Mouse (Mus musculus) neural tube, embryonic 15.5 days (tissue): ENCODE data around the gene Itpr2. TPM values are rescaled to one million over a fixed set of nuclear protein-coding genes. Genes with fewer than 3 reads are reported as not detected.

ENCODE experiments used
- ATAC-seq: fragments of 200-750 bp; cut with Nextera tagmentation; 2 replicates; pipeline ENCODE4 v1.8.0; 2017; ENCODE audit warnings: mild to moderate bottlenecking, moderate TSS enrichment, moderate library complexity; ENCODE audit not compliant: low FRiP score
- H3K27ac ChIP-seq: fragments of 300-500 bp; sonication (generic); replicated peaks from 2 replicates; pipeline ENCODE4 v1.5.1; 2015; ENCODE audit warnings: mild to moderate bottlenecking, inconsistent platforms
- H3K27me3 ChIP-seq: fragments of 300-500 bp; sonication (generic); replicated peaks from 2 replicates; pipeline ENCODE4 v1.6.1; 2015; ENCODE audit warnings: inconsistent platforms
- H3K36me3 ChIP-seq: fragments of 300-500 bp; sonication (generic); 2 replicates; pipeline ENCODE4 v1.6.1; 2015; ENCODE audit warnings: inconsistent platforms
- H3K4me1 ChIP-seq: fragments of 300-500 bp; sonication (generic); 2 replicates; pipeline ENCODE4 v1.6.1; 2015; ENCODE audit warnings: inconsistent platforms
- H3K4me2 ChIP-seq: fragments of 300-500 bp; sonication (generic); 2 replicates; pipeline ENCODE4 v1.6.1; 2015; ENCODE audit warnings: inconsistent platforms, mild to moderate bottlenecking, moderate library complexity
- H3K4me3 ChIP-seq: fragments of 300-500 bp; sonication (generic); replicated peaks from 2 replicates; pipeline ENCODE4 v1.5.1; 2015; ENCODE audit warnings: mild to moderate bottlenecking, inconsistent platforms
- H3K9ac ChIP-seq: fragments of 300-500 bp; sonication (generic); replicated peaks from 2 replicates; pipeline ENCODE4 v1.6.1; 2015; ENCODE audit warnings: mild to moderate bottlenecking, inconsistent platforms
- H3K9me3 ChIP-seq: fragments of 300-500 bp; sonication (generic); replicated peaks from 2 replicates; pipeline ENCODE4 v1.6.1; 2016; ENCODE audit warnings: inconsistent platforms
- WGBS: fragments of 180-500 bp; shearing (Covaris S2); methylation state at CpG from one replicate; pipeline ENCODE4 v1.1.7; 2015; ENCODE audit warnings: mixed read lengths; 5-methylcytosine and 5-hydroxymethylcytosine counted together
- polyA plus RNA-seq: library from polyadenylated mRNA; unstranded; fragments of >200 nt; fragmentation: Nextera tagmentation; extraction: Ambion mirVana; gene quantifications from 2 replicates; pipeline ENCODE4 v1.2.1, GENCODE M21; 2015

Itpr2 gene
- polyA plus RNA-seq, 1 experiment from 2014 or later: 9.0 TPM

DNA sequence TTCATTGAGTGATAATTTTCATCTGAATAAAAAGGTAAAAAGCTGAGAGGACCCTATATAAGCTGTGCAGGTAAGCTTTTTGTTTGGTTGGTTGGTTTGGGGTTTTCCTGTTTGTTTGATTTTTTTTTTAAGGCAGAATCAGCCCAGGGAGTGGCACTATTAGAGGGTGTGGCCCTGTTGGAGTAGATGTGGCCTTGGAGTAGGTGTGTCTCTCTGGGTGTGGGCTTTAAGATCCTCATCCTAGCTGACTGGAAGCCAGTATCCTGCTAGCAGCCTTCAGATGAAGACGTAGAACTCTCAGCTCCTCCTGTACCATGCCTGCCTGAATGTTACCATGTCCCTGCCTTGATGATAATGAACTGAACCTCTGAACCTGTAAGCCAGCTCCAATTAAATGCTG is 254.1 kb downstream of the Itpr2 start:
- Histone ChIP-seq H3K9me3 (peaks cover 4% of the 10 kb centered on the region; the same call in 1 of the 2 replicates), H3K4me1 (no peaks in the 10 kb centered on the region), H3K9ac (no peak overlapping the region), H3K27me3 (no peaks in the 10 kb centered on the region), H3K4me2 (no peak overlapping the region), H3K4me3 (no peak overlapping the region), H3K27ac (no peak overlapping the region), H3K36me3 (no peaks in the 10 kb centered on the region)
- no peak for ATAC-seq
- 86% methylated on average over 1 of the region's 1 CpGs for WGBS

DNA sequence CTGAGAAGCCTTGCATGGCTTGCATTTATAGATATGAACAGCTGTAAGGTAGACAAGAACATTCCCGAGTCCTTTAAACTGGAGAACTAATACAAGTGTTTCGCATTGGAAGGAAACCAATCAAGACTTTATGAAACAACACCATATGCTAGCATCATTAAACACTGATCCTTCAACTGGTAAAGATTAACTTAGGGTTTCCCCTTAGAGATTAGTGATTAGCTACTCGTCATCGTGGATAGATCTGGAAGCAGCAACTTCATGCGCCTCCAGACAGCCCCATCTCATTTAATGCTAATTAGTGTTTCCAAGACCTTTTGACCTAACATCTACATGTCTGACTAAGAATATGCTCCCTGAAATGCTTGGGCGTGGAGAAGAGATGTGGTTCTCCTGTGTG is 255.7 kb downstream of the Itpr2 start:
- Histone ChIP-seq H3K36me3 (no peaks in the 10 kb centered on the region), H3K4me3 (no peak overlapping the region), H3K27ac (no peak overlapping the region), H3K4me2 (no peak overlapping the region), H3K27me3 (no peaks in the 10 kb centered on the region), H3K9ac (no peak overlapping the region), H3K4me1 (no peaks in the 10 kb centered on the region), H3K9me3 (peaks cover 4% of the 10 kb centered on the region; the same call in 1 of the 2 replicates)
- no peak for ATAC-seq
- 76% methylated on average over 6 of the region's 6 CpGs for WGBS

DNA sequence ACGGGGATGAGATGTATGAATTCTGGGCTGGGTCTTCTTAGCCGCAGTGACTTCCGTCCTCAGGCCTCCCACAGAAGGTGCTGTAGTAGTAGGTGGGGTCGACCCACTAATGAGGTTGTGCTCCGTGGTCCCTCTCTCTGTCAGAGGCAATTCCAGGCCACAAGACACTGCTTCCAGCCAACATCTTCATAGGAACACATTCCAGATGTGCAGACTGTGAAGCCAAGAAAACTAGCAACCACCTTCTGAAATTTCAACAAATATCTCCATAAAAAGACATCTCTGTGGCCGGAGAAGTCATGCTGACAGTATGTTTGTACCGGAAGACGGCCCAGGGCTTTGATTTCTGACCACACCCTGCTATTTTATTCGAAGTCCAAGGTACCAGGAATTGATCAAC is 256.1 kb downstream of the Itpr2 start:
- 88% methylated on average over 9 of the region's 9 CpGs for WGBS
- Histone ChIP-seq H3K9me3 (peaks cover 4% of the 10 kb centered on the region; the same call in 1 of the 2 replicates), H3K4me1 (no peaks in the 10 kb centered on the region), H3K9ac (no peak overlapping the region), H3K27me3 (no peaks in the 10 kb centered on the region), H3K4me2 (no peak overlapping the region), H3K4me3 (no peak overlapping the region), H3K36me3 (no peaks in the 10 kb centered on the region), H3K27ac (no peak overlapping the region)
- no peak for ATAC-seq

DNA sequence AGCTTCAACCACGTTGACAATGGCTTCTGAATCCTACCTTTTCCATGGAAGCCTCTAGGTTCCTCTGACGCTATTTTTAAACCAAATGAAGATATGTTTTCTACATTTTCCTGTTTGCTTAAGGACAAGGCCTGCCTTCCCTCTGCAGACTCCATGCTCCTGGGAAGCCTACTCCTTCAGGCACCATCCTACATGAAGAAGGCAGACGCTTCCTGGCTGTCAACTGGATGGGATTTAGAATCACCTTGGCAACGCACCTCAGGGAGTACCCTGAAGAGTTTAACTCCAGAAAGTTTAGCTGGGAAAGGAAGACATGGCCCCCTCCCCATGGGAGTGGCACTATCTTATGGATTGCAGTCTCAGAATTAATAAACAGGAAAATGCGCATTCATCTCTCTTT is 259.0 kb downstream of the Itpr2 start:
- no peak overlapping the region for H3K9ac ChIP-seq
- H3K4me3 ChIP-seq: no peak overlapping the region
- peaks cover 4% of the 10 kb centered on the region; the same call in 1 of the 2 replicates for H3K9me3 ChIP-seq
- H3K27me3 ChIP-seq: no peaks in the 10 kb centered on the region
- no peak overlapping the region for H3K4me2 ChIP-seq
- 80% methylated on average over 5 of the region's 5 CpGs for WGBS
- no peak overlapping the region for H3K27ac ChIP-seq
- H3K4me1 ChIP-seq: no peaks in the 10 kb centered on the region
- ATAC-seq: no peak
- H3K36me3 ChIP-seq: no peaks in the 10 kb centered on the region

DNA sequence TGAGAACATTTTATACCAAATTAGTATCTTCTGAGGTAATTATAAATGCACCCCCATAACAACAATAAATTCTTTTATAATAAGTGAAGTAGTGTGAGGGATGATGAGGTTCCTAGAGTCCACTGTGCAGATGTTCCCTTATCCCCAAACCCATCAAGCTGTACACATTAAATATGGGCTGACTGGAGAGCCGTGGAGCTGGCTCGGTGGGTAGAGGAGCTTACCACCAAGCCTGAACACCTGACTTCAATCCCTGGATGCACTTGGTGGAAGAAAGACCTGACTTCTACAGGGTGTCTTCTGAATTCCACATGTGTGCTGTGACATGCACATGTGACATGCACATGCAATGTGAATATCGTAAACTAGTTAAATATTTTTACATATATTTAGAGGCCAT is 260.7 kb downstream of the Itpr2 start:
- no peaks in the 10 kb centered on the region for H3K4me1 ChIP-seq
- 85% methylated on average over 3 of the region's 3 CpGs for WGBS
- H3K9ac ChIP-seq: no peak overlapping the region
- no peak overlapping the region for H3K4me2 ChIP-seq
- no peak overlapping the region for H3K27ac ChIP-seq
- H3K4me3 ChIP-seq: no peak overlapping the region
- ATAC-seq: no peak
- no peaks in the 10 kb centered on the region for H3K36me3 ChIP-seq
- H3K9me3 ChIP-seq: peaks cover 4% of the 10 kb centered on the region; the same call in 1 of the 2 replicates
- H3K27me3 ChIP-seq: no peaks in the 10 kb centered on the region

DNA sequence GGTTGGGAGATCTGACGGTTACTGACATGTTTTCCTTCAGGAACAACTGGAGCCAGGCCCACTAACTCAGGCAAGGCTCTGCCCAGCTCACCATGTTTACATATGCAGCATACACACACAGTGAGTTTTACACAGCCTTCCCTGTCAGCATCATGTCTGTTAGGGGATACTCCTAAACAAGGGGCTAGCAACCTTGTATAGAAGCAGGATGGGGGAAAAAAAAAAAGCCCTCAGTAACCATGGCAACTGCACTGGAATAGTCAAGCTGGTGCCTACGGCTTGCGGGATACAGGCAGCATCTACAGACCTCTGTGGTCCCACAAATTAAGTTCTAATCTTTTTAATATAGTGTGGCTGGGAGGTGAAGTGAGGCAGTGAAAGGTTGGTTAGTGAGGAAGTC is 266.9 kb downstream of the Itpr2 start:
- 22% methylated on average over 3 of the region's 3 CpGs for WGBS
- Histone ChIP-seq H3K9ac (no peak overlapping the region), H3K4me3 (no peak overlapping the region), H3K27me3 (no peaks in the 10 kb centered on the region), H3K27ac (peak overlapping the region; percentile 69), H3K36me3 (no peaks in the 10 kb centered on the region), H3K4me2 (no peak overlapping the region), H3K4me1 (peaks cover 15% of the 10 kb centered on the region), H3K9me3 (no peaks in the 10 kb centered on the region)
- ATAC-seq: peak; percentile 69

DNA sequence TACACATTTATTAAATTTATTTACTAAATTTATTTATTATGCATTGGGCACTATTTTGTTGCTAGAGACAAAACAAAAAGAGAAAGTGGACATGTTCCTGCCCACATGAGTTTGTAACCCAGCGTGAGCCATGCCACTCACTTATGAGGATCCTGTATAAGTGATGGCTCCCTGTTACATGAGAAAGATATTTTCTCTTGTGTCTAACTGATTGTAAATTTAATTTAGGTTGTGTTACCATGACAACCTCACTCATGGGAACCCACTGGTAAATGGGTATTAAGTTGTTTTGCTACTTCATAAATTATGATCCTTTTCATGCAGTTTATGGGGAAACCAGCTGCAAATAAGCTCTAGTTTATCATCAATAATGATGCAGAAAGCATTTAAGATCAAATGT is 267.6 kb downstream of the Itpr2 start:
- peaks cover 17% of the 10 kb centered on the region for H3K4me1 ChIP-seq
- H3K27me3 ChIP-seq: no peaks in the 10 kb centered on the region
- WGBS: 41% methylated on average over 1 of the region's 1 CpGs
- H3K36me3 ChIP-seq: no peaks in the 10 kb centered on the region
- H3K9me3 ChIP-seq: no peaks in the 10 kb centered on the region
- no peak overlapping the region for H3K4me2 ChIP-seq
- peak; percentile 48; the same call in 1 of the 2 replicates for ATAC-seq
- H3K4me3 ChIP-seq: no peak overlapping the region
- H3K27ac ChIP-seq: peak overlapping the region; percentile 69; the same call in 1 of the 2 replicates
- no peak overlapping the region for H3K9ac ChIP-seq

DNA sequence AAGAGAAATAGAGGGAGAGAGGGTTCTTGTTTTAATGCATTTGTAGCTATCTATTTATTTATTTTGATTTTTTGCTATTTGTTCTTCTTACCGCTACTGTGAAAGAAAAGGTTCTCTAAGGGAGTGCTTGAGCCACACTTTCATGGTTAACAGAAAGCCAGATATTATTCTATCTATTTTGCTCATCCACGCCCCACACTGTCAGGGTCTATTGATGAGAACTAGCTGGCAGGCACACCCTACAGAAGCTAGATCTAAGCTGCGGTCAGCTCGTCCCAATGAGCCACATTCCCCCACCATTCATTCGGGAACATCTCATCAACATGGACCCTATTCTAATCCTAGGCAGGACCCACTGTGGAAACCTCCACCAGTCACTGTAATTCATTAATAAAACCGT is 271.1 kb downstream of the Itpr2 start:
- Histone ChIP-seq H3K9ac (no peak overlapping the region), H3K4me2 (no peak overlapping the region), H3K4me1 (peaks cover 15% of the 10 kb centered on the region), H3K27me3 (no peaks in the 10 kb centered on the region), H3K9me3 (no peaks in the 10 kb centered on the region), H3K4me3 (no peak overlapping the region), H3K36me3 (no peaks in the 10 kb centered on the region), H3K27ac (no peak overlapping the region)
- 93% methylated on average over 6 of the region's 6 CpGs for WGBS
- ATAC-seq: no peak

DNA sequence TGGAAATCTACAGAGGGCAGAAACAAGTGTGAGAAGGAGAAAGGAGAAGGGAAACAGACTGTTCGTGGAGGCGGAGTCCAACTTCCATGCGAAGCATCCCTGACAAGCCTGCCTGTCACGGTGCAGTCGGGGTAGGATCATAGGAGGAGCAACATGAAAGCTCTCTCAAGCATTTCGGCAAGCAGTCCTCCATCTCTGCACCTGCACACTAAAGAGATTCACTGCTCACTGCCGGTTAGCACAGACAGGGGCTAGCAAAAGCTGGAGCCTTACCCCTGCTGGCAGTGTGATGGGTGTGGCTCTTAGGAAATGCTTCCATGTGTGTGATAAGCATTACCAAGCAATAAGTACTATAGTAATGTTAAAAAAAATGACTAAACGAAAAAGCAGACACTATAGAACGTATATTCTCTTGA is 271.6 kb downstream of the Itpr2 start:
- Histone ChIP-seq H3K4me1 (peaks cover 10% of the 10 kb centered on the region), H3K4me2 (no peak overlapping the region), H3K36me3 (no peaks in the 10 kb centered on the region), H3K27ac (no peak overlapping the region), H3K9ac (no peak overlapping the region), H3K4me3 (no peak overlapping the region), H3K9me3 (no peaks in the 10 kb centered on the region), H3K27me3 (no peaks in the 10 kb centered on the region)
- 63% methylated on average over 9 of the region's 9 CpGs for WGBS
- ATAC-seq: no peak

DNA sequence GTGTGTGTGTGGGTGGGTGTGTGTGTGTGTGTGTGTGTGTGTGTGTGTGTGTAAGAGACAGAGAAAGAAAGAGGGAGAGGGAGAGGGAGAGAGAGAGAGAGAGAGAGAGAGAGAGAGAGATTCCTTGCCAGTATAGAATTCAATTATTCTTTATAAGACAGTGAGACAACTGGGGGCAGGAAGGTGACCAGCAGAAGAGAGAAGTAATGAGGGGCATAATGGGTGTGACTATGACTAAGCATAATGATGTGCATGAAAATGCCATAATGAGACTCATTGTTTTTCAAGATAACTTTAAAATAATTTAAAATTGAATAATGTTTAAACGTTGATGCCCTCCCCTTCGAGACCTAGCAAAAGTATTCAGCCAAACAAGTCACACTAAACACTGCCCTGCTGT is 272.1 kb downstream of the Itpr2 start:
- Histone ChIP-seq H3K4me2 (no peak overlapping the region), H3K27me3 (no peaks in the 10 kb centered on the region), H3K4me3 (no peak overlapping the region), H3K9ac (no peak overlapping the region), H3K4me1 (peaks cover 6% of the 10 kb centered on the region), H3K9me3 (no peaks in the 10 kb centered on the region), H3K27ac (no peak overlapping the region), H3K36me3 (no peaks in the 10 kb centered on the region)
- ATAC-seq: no peak
- WGBS: 86% methylated on average over 2 of the region's 2 CpGs

DNA sequence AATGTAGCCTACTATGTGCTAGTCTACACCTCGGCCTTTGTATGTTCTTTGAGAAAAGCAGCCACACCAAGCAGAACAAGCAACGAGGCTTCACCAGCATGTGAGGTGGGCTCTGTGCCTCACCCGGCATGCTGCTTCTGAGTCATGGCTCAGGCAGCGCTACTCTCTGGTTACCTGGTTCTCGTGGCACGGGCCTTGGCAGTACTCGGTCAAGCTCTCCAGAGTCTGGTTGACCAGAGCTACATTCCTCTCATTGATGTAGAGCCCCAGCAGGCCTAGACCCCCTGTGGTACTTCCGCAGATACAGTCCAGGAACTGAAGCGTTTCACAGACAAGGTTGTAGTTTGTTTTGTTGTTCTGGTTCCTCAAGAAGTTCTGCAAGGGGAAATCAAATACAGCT is 272.5 kb downstream of the Itpr2 start:
- no peaks in the 10 kb centered on the region for H3K27me3 ChIP-seq
- no peak for ATAC-seq
- no peak overlapping the region for H3K4me2 ChIP-seq
- no peak overlapping the region for H3K9ac ChIP-seq
- no peak overlapping the region for H3K27ac ChIP-seq
- no peaks in the 10 kb centered on the region for H3K36me3 ChIP-seq
- no peaks in the 10 kb centered on the region for H3K9me3 ChIP-seq
- H3K4me3 ChIP-seq: no peak overlapping the region
- WGBS: 77% methylated on average over 9 of the region's 9 CpGs
- peaks cover 5% of the 10 kb centered on the region; the same call in 1 of the 2 replicates for H3K4me1 ChIP-seq

DNA sequence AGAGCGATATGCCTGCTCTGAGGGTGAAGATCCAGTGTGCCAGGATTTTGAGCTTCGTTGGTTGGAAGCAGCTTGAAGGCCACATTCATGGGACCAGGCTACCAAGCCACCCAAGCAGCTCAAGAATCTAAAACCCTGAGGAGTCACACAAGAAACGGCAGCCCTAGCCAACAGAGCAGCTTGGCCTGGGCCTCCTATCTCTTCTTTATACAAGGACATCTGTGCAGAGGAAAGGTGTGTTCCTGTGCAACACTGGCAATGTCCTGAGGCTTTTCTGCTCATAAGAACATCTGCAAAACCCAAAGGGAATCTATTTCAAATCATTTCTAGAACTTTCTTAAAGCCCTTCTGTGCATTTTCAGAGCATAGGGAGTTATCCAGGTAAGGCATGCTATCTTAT is 274.0 kb downstream of the Itpr2 start:
- H3K4me2 ChIP-seq: no peak overlapping the region
- H3K9ac ChIP-seq: no peak overlapping the region
- no peaks in the 10 kb centered on the region for H3K27me3 ChIP-seq
- ATAC-seq: no peak
- no peak overlapping the region for H3K4me3 ChIP-seq
- H3K9me3 ChIP-seq: no peaks in the 10 kb centered on the region
- peaks cover 5% of the 10 kb centered on the region; the same call in 1 of the 2 replicates for H3K4me1 ChIP-seq
- WGBS: 91% methylated on average over 3 of the region's 3 CpGs
- no peaks in the 10 kb centered on the region for H3K36me3 ChIP-seq
- H3K27ac ChIP-seq: no peak overlapping the region
